Mouse (Mus musculus) thymus, adult 2 months (tissue): ENCODE data around the gene Cnpy2. TPM values are rescaled to one million over a fixed set of nuclear protein-coding genes. Genes with fewer than 3 reads are reported as not detected.
"Not testable (repeated sequence)": the region's sequence is repeated elsewhere in the genome, so short reads cannot be mapped to it uniquely, and the experiment has no call there.

Experiments
- DNase-seq: peaks from one replicate; pipeline ENCODE4 v3.0.0; 2021
- H3K27ac ChIP-seq: fragments of 200-500 bp; 2 replicates; pipeline ENCODE4 v1.5.1; 2012; ENCODE audit warnings: low read length, control low read depth; ENCODE audit not compliant: control insufficient read depth, insufficient read depth
- H3K27me3 ChIP-seq: fragments of 200-500 bp; 2 replicates; pipeline ENCODE4 v1.6.1; 2012; ENCODE audit warnings: mild to moderate bottlenecking, low read length, moderate library complexity, mixed read lengths; ENCODE audit not compliant: control insufficient read depth, insufficient read depth
- H3K36me3 ChIP-seq: fragments of 200-500 bp; 2 replicates; pipeline ENCODE4 v1.6.1; 2012; ENCODE audit warnings: mild to moderate bottlenecking, low read length, moderate library complexity; ENCODE audit not compliant: control insufficient read depth, insufficient read depth
- H3K4me1 ChIP-seq: fragments of 200-500 bp; replicated peaks from 2 replicates; pipeline ENCODE4 v1.6.1; 2012; ENCODE audit warnings: low read length; ENCODE audit not compliant: control insufficient read depth, insufficient read depth
- H3K4me3 ChIP-seq: fragments of 200-500 bp; 2 replicates; pipeline ENCODE4 v1.5.1; 2012; ENCODE audit warnings: mild to moderate bottlenecking, low read length, control low read depth, moderate library complexity; ENCODE audit not compliant: control insufficient read depth, insufficient read depth
- CTCF ChIP-seq: fragments of 200-500 bp; IDR thresholded peaks from 2 replicates; pipeline ENCODE4 v1.5.1; 2012; ENCODE audit warnings: mild to moderate bottlenecking, control low read depth, low read length, moderate library complexity, borderline replicate concordance; ENCODE audit not compliant: control insufficient read depth, poor library complexity, insufficient read depth; ENCODE audit errors: extremely low read depth
- POLR2A ChIP-seq: fragments of 200-500 bp; IDR thresholded peaks from 2 replicates; pipeline ENCODE4 v1.6.1; 2012; ENCODE audit warnings: mild to moderate bottlenecking, low read length, control low read depth, moderate library complexity; ENCODE audit not compliant: control insufficient read depth, poor library complexity, insufficient read depth; ENCODE audit errors: extremely low read depth
- WGBS: fragments of 180-500 bp; shearing (Covaris S2); methylation state at CpG from one replicate; pipeline ENCODE4 v1.1.7; 2018; 5-methylcytosine and 5-hydroxymethylcytosine counted together
- polyA plus RNA-seq: library from polyadenylated mRNA; depleted of rRNA; stranded (reverse); fragments of >200 nt; gene quantifications from 2 replicates; pipeline ENCODE4 v1.2.3, GENCODE M21; 2012

The Cnpy2 gene
- polyA plus RNA-seq, 1 experiment = 41.7 TPM

GRCm38 (mm10) chr10:128282886-128283450 lies 39.3 kb upstream of the Cnpy2 start:
- TF ChIP-seq POLR2A (no peak), CTCF (no peak)
- no peak overlapping the region for H3K4me3 ChIP-seq
- DNase-seq = no peak
- no peak overlapping the region for H3K27ac ChIP-seq
- no peaks in the 10 kb centered on the region for H3K27me3 ChIP-seq
- WGBS = 94% methylated on average over 20 of the region's 20 CpGs
- peaks cover 70% of the 10 kb centered on the region for H3K36me3 ChIP-seq
- no peaks in the 10 kb centered on the region for H3K4me1 ChIP-seq

- 83% methylated on average over 31 of the region's 31 CpGs for whole genome bisulfite sequencing
- Histone ChIP-seq H3K36me3 (peaks cover 64% of the 10 kb centered on the region), H3K4me3 (no peak overlapping the region), H3K4me1 (no peaks in the 10 kb centered on the region), H3K27me3 (no peaks in the 10 kb centered on the region), H3K27ac (no peak overlapping the region)
- peak; percentile 61 for DNase-seq
- TF ChIP-seq POLR2A = no peak
- peak; percentile 71; the same call in 1 of the 2 replicates for TF ChIP-seq CTCF
Observed at GRCm38 (mm10) chr10:128283604-128284579, 38.4 kb upstream of the Cnpy2 start.

- H3K4me1 ChIP-seq, DNase-seq, H3K27me3 ChIP-seq, H3K27ac ChIP-seq, H3K4me3 ChIP-seq: not testable (repeated sequence)
- peaks cover 34% of the 10 kb centered on the region for H3K36me3 ChIP-seq
- WGBS = 67% methylated on average over 1 of the region's 1 CpGs
Observed at GRCm38 (mm10) chr10:128290594-128290993, 31.7 kb upstream of the Cnpy2 start.

DNA sequence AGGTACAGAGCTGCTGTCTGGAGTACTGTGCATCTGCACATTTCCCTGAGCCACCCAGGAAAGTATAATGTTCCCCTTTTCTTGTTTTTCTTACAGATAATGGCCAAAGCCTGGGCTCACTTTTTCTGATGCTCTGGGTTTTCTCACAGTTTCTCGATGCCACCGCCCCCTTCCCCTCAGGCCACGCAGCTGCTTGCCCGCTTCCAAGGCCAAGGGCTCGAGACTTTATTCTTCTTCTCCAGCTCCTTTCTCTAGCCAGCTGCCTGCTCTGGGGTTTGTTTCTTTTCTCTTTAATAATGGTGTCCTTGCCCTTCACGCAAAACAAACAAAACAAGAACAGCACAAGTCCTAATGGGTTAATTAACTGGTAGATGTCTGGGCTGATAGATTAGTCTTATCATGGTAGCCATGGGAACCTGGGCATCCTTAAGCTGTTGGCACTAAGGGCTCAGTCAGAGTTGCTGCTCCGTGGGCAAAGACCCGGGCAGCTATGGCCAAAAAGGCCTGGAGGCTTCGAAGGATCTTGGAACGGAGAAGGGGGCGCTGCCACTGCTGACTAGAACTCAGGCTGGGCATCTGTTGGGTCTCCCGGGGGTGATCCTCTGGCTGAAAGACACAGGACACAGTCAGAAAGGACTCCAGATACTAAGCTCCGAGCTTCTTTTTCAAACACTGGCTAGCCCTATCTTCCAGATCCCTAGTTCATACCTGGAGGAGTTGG lies 25.7 kb upstream of the Cnpy2 start:
- DNase-seq = no peak
- WGBS = 91% methylated on average over 13 of the region's 13 CpGs
- no peaks in the 10 kb centered on the region for H3K27me3 ChIP-seq
- TF ChIP-seq CTCF (no peak), POLR2A (no peak)
- no peak overlapping the region for H3K4me3 ChIP-seq
- H3K36me3 ChIP-seq = peaks cover 12% of the 10 kb centered on the region
- no peaks in the 10 kb centered on the region for H3K4me1 ChIP-seq
- no peak overlapping the region for H3K27ac ChIP-seq

DNA sequence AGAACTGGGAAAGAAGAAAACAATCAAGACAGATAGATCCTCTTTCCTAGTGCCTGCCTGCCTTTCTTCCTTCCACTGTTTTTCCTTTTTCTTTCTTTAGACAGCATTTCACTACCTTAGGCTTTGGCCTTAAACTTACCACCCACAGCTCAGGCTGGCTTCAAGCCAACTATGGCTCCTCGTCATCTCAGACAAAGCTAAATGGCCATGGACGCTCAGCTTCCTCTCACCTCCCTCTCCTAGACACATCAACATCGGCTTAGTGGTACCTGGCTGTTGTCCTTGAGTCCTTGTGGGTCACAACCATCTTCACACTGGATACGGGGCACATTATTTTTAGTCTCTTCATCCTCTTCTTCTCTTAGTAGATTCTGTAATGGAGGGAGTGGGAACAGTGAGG lies 25.0 kb upstream of the Cnpy2 start:
- WGBS = 95% methylated on average over 4 of the region's 4 CpGs
- Histone ChIP-seq H3K27ac (no peak overlapping the region), H3K27me3 (no peaks in the 10 kb centered on the region), H3K36me3 (peaks cover 5% of the 10 kb centered on the region), H3K4me1 (no peaks in the 10 kb centered on the region), H3K4me3 (no peak overlapping the region)
- DNase-seq = no peak
- TF ChIP-seq POLR2A (no peak), CTCF (no peak)

DNA sequence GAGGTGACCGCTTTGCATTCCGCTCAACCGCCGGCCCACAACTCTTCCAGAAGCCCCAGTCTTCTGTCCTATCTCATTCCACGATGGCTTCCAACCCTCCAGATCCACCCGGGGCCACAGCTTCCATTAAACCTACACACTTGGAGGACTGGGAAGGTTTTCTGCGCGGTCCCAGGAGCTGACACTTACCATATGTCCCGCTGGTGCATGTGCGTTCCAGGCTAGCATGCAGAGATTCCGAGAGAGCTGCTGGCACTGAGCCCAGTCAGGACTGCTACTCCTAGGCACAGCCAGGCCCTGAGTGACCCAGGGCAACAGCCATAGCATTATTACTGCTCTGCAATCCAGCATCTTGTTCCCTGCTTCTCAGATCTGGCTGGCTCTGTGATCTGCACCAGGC lies 24.6 kb upstream of the Cnpy2 start:
- WGBS = 94% methylated on average over 11 of the region's 11 CpGs
- Histone ChIP-seq H3K27ac (no peak overlapping the region), H3K27me3 (no peaks in the 10 kb centered on the region), H3K36me3 (peaks cover under 1% of the 10 kb centered on the region), H3K4me3 (no peak overlapping the region), H3K4me1 (no peaks in the 10 kb centered on the region)
- no peak for TF ChIP-seq CTCF
- DNase-seq = no peak
